ENCODE assay signal across 21 mouse cellular contexts in genomic region chr10:25365158-25365557, GRCm38 (mm10). TPM values are rescaled to one million over a fixed set of nuclear protein-coding genes. Genes with fewer than 3 reads are reported as not detected.
DNase-seq lines count a peak whose midpoint lies in the region; ATAC-seq lines count a peak whose summit lies in the region.
"Had no signal": no experiment of that assay in that cellular context is flagged by ENCODE, and none has a peak within 500 bp of the region (broad histone marks: within the 10 kb centered on the region; RNA-seq: fewer than 3 reads in every experiment).

No protein-coding gene starts in this region.

- no peak overlapping the region for H3K4me3 ChIP-seq in heart, embryonic 12.5 days
- no peak overlapping the region for H3K4me3 ChIP-seq in heart, embryonic 10.5 days
- no peak overlapping the region for H3K4me3 ChIP-seq in intestine, embryonic 16.5 days (ENCODE audit: low read length)
- no peak overlapping the region for H3K4me3 ChIP-seq in intestine, embryonic 15.5 days (replicated peaks)
- H3K4me3 ChIP-seq in kidney, embryonic 15.5 days (replicated peaks), result no peak overlapping the region
- H3K4me3 ChIP-seq: embryonic facial prominence, embryonic 13.5 days; forebrain, embryonic 12.5 days; hindbrain, embryonic 12.5 days had no signal

- DNase-seq in heart, embryonic 10.5 days (ENCODE audit: low spot score), result no peak
- peak; percentile 19 for DNase-seq in A20 (ENCODE audit: low read depth, low spot score)
- DNase-seq in MEL-GATA-1-ER (ENCODE audit: extremely low read depth, low read depth), result peak; percentile 38
- DNase-seq: adrenal gland, postnatal 10 days; cerebellum, adult 11 months; cerebellum, adult 8-10 months; cerebellum, postnatal 36 days; gastrocnemius, postnatal 14 days; heart, postnatal 4 days; kidney, adult 2 months had no signal

- H3K36me3 ChIP-seq in heart, embryonic 12.5 days, result no peaks in the 10 kb centered on the region
- no peaks in the 10 kb centered on the region for H3K36me3 ChIP-seq in heart, embryonic 10.5 days
- H3K36me3 ChIP-seq in intestine, embryonic 16.5 days (ENCODE audit: control insufficient read depth, insufficient read depth, low read length), result no peaks in the 10 kb centered on the region
- no peaks in the 10 kb centered on the region for H3K36me3 ChIP-seq in intestine, embryonic 15.5 days
- no peaks in the 10 kb centered on the region for H3K36me3 ChIP-seq in kidney, embryonic 15.5 days
- H3K36me3 ChIP-seq: embryonic facial prominence, embryonic 13.5 days; forebrain, embryonic 12.5 days; hindbrain, embryonic 12.5 days had no signal

- H3K27ac ChIP-seq in heart, embryonic 12.5 days (ENCODE audit: poor library complexity, severe bottlenecking), result peak overlapping the region; percentile 32
- H3K27ac ChIP-seq in heart, embryonic 10.5 days, result no peak overlapping the region
- H3K27ac ChIP-seq in intestine, embryonic 16.5 days (ENCODE audit: low read length), result no peak overlapping the region
- H3K27ac ChIP-seq in intestine, embryonic 15.5 days, result no peak overlapping the region
- no peak overlapping the region for H3K27ac ChIP-seq in kidney, embryonic 15.5 days
- H3K27ac ChIP-seq: embryonic facial prominence, embryonic 13.5 days; forebrain, embryonic 12.5 days; hindbrain, embryonic 12.5 days had no signal

- H3K4me2 ChIP-seq in heart, embryonic 12.5 days, result peak overlapping the region; percentile 26; the same call in 1 of the 2 replicates
- no peak overlapping the region for H3K4me2 ChIP-seq in intestine, embryonic 16.5 days (ENCODE audit: low read depth, low read length)
- no peak overlapping the region for H3K4me2 ChIP-seq in intestine, embryonic 15.5 days (replicated peaks)
- H3K4me2 ChIP-seq in kidney, embryonic 15.5 days, result no peak overlapping the region
- H3K4me2 ChIP-seq: embryonic facial prominence, embryonic 13.5 days; forebrain, embryonic 12.5 days; heart, embryonic 11.5 days; hindbrain, embryonic 12.5 days had no signal

- H3K9me3 ChIP-seq in heart, embryonic 12.5 days (replicated peaks), result no peaks in the 10 kb centered on the region
- no peaks in the 10 kb centered on the region for H3K9me3 ChIP-seq in heart, embryonic 10.5 days
- H3K9me3 ChIP-seq in intestine, embryonic 16.5 days (ENCODE audit: control insufficient read depth, low read length), result no peaks in the 10 kb centered on the region
- H3K9me3 ChIP-seq in intestine, embryonic 15.5 days, result no peaks in the 10 kb centered on the region
- no peaks in the 10 kb centered on the region for H3K9me3 ChIP-seq in kidney, embryonic 15.5 days (replicated peaks)
- H3K9me3 ChIP-seq: embryonic facial prominence, embryonic 13.5 days; forebrain, embryonic 12.5 days; hindbrain, embryonic 12.5 days had no signal

- H3K27me3 ChIP-seq in heart, embryonic 12.5 days (replicated peaks), result no peaks in the 10 kb centered on the region
- H3K27me3 ChIP-seq in heart, embryonic 10.5 days (ENCODE audit: insufficient read depth, poor library complexity, severe bottlenecking), result no peaks in the 10 kb centered on the region
- no peaks in the 10 kb centered on the region for H3K27me3 ChIP-seq in intestine, embryonic 16.5 days (replicated peaks; ENCODE audit: control insufficient read depth, insufficient read depth, low read length)
- no peaks in the 10 kb centered on the region for H3K27me3 ChIP-seq in intestine, embryonic 15.5 days (replicated peaks)
- H3K27me3 ChIP-seq in kidney, embryonic 15.5 days, result no peaks in the 10 kb centered on the region
- H3K27me3 ChIP-seq: embryonic facial prominence, embryonic 13.5 days; forebrain, embryonic 12.5 days; hindbrain, embryonic 12.5 days had no signal

- H3K4me1 ChIP-seq in heart, embryonic 12.5 days (replicated peaks), result peaks cover 64% of the 10 kb centered on the region
- peaks cover 54% of the 10 kb centered on the region for H3K4me1 ChIP-seq in heart, embryonic 10.5 days
- H3K4me1 ChIP-seq in intestine, embryonic 16.5 days (ENCODE audit: control insufficient read depth, insufficient read depth, low read length), result peaks cover 12% of the 10 kb centered on the region
- 0 out of 2 replicates have a peak, but pooled peaks cover 6% of the 10 kb centered on the region for H3K4me1 ChIP-seq in intestine, embryonic 15.5 days (replicated peaks)
- peaks cover 24% of the 10 kb centered on the region; the same call in 1 of the 2 replicates for H3K4me1 ChIP-seq in kidney, embryonic 15.5 days

- WGBS in heart, embryonic 12.5 days, result 68% methylated on average over 7 of the region's 7 CpGs
- 74% methylated on average over 7 of the region's 7 CpGs for WGBS in heart, embryonic 10.5 days
- WGBS in intestine, embryonic 16.5 days, result 85% methylated on average over 7 of the region's 7 CpGs
- 87% methylated on average over 7 of the region's 7 CpGs for WGBS in intestine, embryonic 15.5 days
- WGBS in kidney, embryonic 15.5 days, result 87% methylated on average over 7 of the region's 7 CpGs

- no peak for ATAC-seq in heart, embryonic 12.5 days (ENCODE audit: insufficient number of reproducible peaks, low FRiP score)
- peak; percentile 44; the same call in 1 of the 2 replicates for ATAC-seq in intestine, embryonic 16.5 days
- ATAC-seq in intestine, embryonic 15.5 days, result no peak
- no peak for ATAC-seq in kidney, embryonic 15.5 days (replicated peaks; ENCODE audit: low FRiP score)
- ATAC-seq: forebrain, embryonic 16.5 days; hindbrain, embryonic 16.5 days; inflammation-experienced regulatory T-cells, adult 6 months had no signal

- no peak overlapping the region for H3K9ac ChIP-seq in heart, embryonic 12.5 days
- H3K9ac ChIP-seq in intestine, embryonic 16.5 days (ENCODE audit: low read depth, low read length), result no peak overlapping the region
- no peak overlapping the region for H3K9ac ChIP-seq in intestine, embryonic 15.5 days
- H3K9ac ChIP-seq in kidney, embryonic 15.5 days, result no peak overlapping the region
- H3K9ac ChIP-seq: embryonic facial prominence, embryonic 13.5 days; forebrain, embryonic 12.5 days; hindbrain, embryonic 12.5 days had no signal

RNA-seq across cellular contexts. Expression of gene Epb41l2, which starts 5.6 kb away (rescaled TPM):
- 61.4 and 64.3 TPM in 2 replicates for polyA plus RNA-seq in heart, embryonic 12.5 days (2016; fragmentation: Nextera tagmentation; extraction: Ambion mirVana)
- 55.6 and 60.0 TPM in 2 replicates for polyA plus RNA-seq in heart, embryonic 10.5 days (2016; fragmentation: Nextera tagmentation; extraction: Ambion mirVana)
- polyA plus RNA-seq in intestine, embryonic 16.5 days (2015; fragmentation: Nextera tagmentation; extraction: Ambion mirVana), result 34.6 and 34.7 TPM in 2 replicates
- polyA plus RNA-seq in intestine, embryonic 15.5 days (2015; fragmentation: Nextera tagmentation; extraction: Ambion mirVana), result 40.1 and 42.1 TPM in 2 replicates
- polyA plus RNA-seq in kidney, embryonic 15.5 days (2015; fragmentation: Nextera tagmentation; extraction: Ambion mirVana), result 66.5 and 67.7 TPM in 2 replicates

RNA-seq across cellular contexts. Expression of gene Akap7, which starts 57.5 kb away (rescaled TPM):
- 38.3 and 38.6 TPM in 2 replicates for polyA plus RNA-seq in heart, embryonic 12.5 days (2016; fragmentation: Nextera tagmentation; extraction: Ambion mirVana)
- 18.4 and 24.6 TPM in 2 replicates for polyA plus RNA-seq in heart, embryonic 10.5 days (2016; fragmentation: Nextera tagmentation; extraction: Ambion mirVana)
- polyA plus RNA-seq in intestine, embryonic 16.5 days (2015; fragmentation: Nextera tagmentation; extraction: Ambion mirVana), result 27.6 and 32.1 TPM in 2 replicates
- 41.9 and 45.6 TPM in 2 replicates for polyA plus RNA-seq in intestine, embryonic 15.5 days (2015; fragmentation: Nextera tagmentation; extraction: Ambion mirVana)
- polyA plus RNA-seq in kidney, embryonic 15.5 days (2015; fragmentation: Nextera tagmentation; extraction: Ambion mirVana), result 20.6 and 26.7 TPM in 2 replicates
